Mouse (Mus musculus) ES-E14 (cell line): ENCODE results near the gene Prr15.

Experiments
- CHD2 ChIP-seq: IDR thresholded peaks from 2 replicates; pipeline ENCODE4 v1.6.1; 2014; ENCODE audit warnings: mild to moderate bottlenecking, low read depth, low read length, inconsistent platforms
- HCFC1 ChIP-seq: IDR thresholded peaks from 2 replicates; pipeline ENCODE4 v1.6.1; 2012; ENCODE audit warnings: low read length, inconsistent platforms, borderline replicate concordance; ENCODE audit not compliant: insufficient read depth
- MAFK ChIP-seq: IDR thresholded peaks from 2 replicates; pipeline ENCODE4 v1.6.1; 2014; ENCODE audit warnings: mild to moderate bottlenecking, low read depth, low read length, inconsistent platforms; ENCODE audit not compliant: insufficient read depth
- ZC3H11A ChIP-seq: IDR thresholded peaks from 2 replicates; pipeline ENCODE4 v1.6.1; 2012; ENCODE audit warnings: low read depth, mild to moderate bottlenecking, inconsistent platforms, low read length, borderline replicate concordance
- ZNF384 ChIP-seq: IDR thresholded peaks from 2 replicates; pipeline ENCODE4 v1.6.1; 2012; ENCODE audit warnings: low read depth, low read length, inconsistent platforms

DNA sequence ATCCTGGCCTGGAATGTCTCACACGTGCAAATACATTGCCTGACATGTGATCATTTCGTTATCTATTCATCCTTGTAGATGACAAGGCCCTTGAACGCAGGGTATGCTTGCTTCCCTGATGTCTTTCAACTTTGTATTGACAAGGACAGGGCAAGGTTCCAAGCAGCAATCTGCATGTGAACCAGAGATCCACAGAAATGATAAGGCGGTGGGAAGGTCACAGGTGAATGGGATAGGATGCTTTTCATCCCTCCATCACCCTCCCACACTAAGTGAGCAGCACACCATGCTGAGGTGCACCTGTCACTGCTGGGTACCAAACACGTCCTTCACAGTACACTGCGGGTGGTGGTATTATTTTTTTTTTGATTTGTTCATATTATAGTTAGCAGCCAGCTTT is 45.4 kb upstream of the Prr15 start:
- TF ChIP-seq MAFK (no peak), ZC3H11A (no peak), CHD2 (no peak), HCFC1 (no peak), ZNF384 (no peak)
